ENCODE assay signal across 9 mouse cellular contexts in genomic region chr11:68724117-68724516, GRCm38 (mm10). TPM values are rescaled to one million over a fixed set of nuclear protein-coding genes. Genes with fewer than 3 reads are reported as not detected.
DNase-seq lines count a peak whose midpoint lies in the region; ATAC-seq and TF ChIP-seq lines count a peak whose summit lies in the region.
"Had no signal": no experiment of that assay in that cellular context is flagged by ENCODE, and none has a peak within 500 bp of the region (broad histone marks: within the 10 kb centered on the region; RNA-seq: fewer than 3 reads in every experiment).

No protein-coding gene starts in this region.

- H3K4me2 ChIP-seq in kidney, embryonic 15.5 days = no peak overlapping the region
- H3K4me2 ChIP-seq in liver, postnatal 0 days (ENCODE audit: low read depth, low read length) = no peak overlapping the region
- H3K4me2 ChIP-seq in heart, embryonic 11.5 days = no peak overlapping the region
- H3K4me2 ChIP-seq: embryonic facial prominence, embryonic 12.5 days had no signal

- no peaks in the 10 kb centered on the region for H3K4me1 ChIP-seq in kidney, adult 2 months (ENCODE audit: control insufficient read depth, insufficient read depth, low read length)
- peaks cover 2% of the 10 kb centered on the region; the same call in 1 of the 2 replicates for H3K4me1 ChIP-seq in kidney, embryonic 15.5 days
- no peaks in the 10 kb centered on the region for H3K4me1 ChIP-seq in ES-E14 (ENCODE audit: control insufficient read depth in 2 of 2, insufficient read depth in 2 of 2, low read length in 2 of 2, poor library complexity in 1 of 2)
- no peaks in the 10 kb centered on the region for H3K4me1 ChIP-seq in liver, postnatal 0 days (ENCODE audit: insufficient read depth)
- H3K4me1 ChIP-seq in heart, embryonic 11.5 days (ENCODE audit: control insufficient read depth, insufficient read depth, low read length) = no peaks in the 10 kb centered on the region

- H3K36me3 ChIP-seq in kidney, adult 2 months (ENCODE audit: control insufficient read depth, insufficient read depth, low read length) = no peaks in the 10 kb centered on the region
- peaks cover 76% of the 10 kb centered on the region for H3K36me3 ChIP-seq in kidney, embryonic 15.5 days
- H3K36me3 ChIP-seq in ES-E14 (ENCODE audit: control insufficient read depth, insufficient read depth, low read length, poor library complexity, severe bottlenecking) = peaks cover 4% of the 10 kb centered on the region; the same call in 1 of the 2 replicates
- peaks cover 2% of the 10 kb centered on the region; the same call in 1 of the 2 replicates for H3K36me3 ChIP-seq in liver, postnatal 0 days (replicated peaks; ENCODE audit: insufficient read depth, low read length)
- H3K36me3 ChIP-seq in heart, embryonic 11.5 days (ENCODE audit: control insufficient read depth, insufficient read depth, low read length) = peaks cover 28% of the 10 kb centered on the region

- intact Hi-C loops in heart, postnatal 36 days (cut with DNase I) = loop anchor here (2.0 to 10.0 kb wide), 4 partner anchors 33 to 239 kb away; partner anchors contain the start of genes Ccdc42 and Myh10

- H3K9ac ChIP-seq in kidney, embryonic 15.5 days = no peak overlapping the region
- H3K9ac ChIP-seq in ES-E14 (ENCODE audit: insufficient read depth, low read depth, low read length, poor library complexity, severe bottlenecking) = no peak overlapping the region
- no peak overlapping the region for H3K9ac ChIP-seq in liver, postnatal 0 days (replicated peaks)
- H3K9ac ChIP-seq in heart, embryonic 11.5 days (ENCODE audit: low read depth, low read length) = no peak overlapping the region
- H3K9ac ChIP-seq: embryonic facial prominence, embryonic 12.5 days had no signal

- H3K27ac ChIP-seq in kidney, adult 2 months (ENCODE audit: insufficient read depth, low read depth, low read length) = no peak overlapping the region
- no peak overlapping the region for H3K27ac ChIP-seq in kidney, embryonic 15.5 days
- H3K27ac ChIP-seq in ES-E14 (ENCODE audit: insufficient read depth, low read depth, low read length, poor library complexity, severe bottlenecking) = no peak overlapping the region
- H3K27ac ChIP-seq in liver, postnatal 0 days (ENCODE audit: low read depth) = no peak overlapping the region
- H3K27ac ChIP-seq in heart, embryonic 11.5 days (ENCODE audit: low read depth, low read length) = no peak overlapping the region
- H3K27ac ChIP-seq: embryonic facial prominence, embryonic 12.5 days had no signal

- DNase-seq in kidney, adult 2 months = no peak
- DNase-seq in B cell, adult 2 months = peak; percentile 40
- DNase-seq in ES-E14 (ENCODE audit: low read depth, low spot score) = peak; percentile 20
- DNase-seq in liver, postnatal 0 days = peak; percentile 50
- no peak for DNase-seq in urinary bladder, postnatal 10 days (ENCODE audit: low spot score)
- no peak for DNase-seq in heart, postnatal 36 days

- no peaks in the 10 kb centered on the region for H3K27me3 ChIP-seq in kidney, adult 2 months (replicated peaks; ENCODE audit: control insufficient read depth, insufficient read depth, low read length)
- no peaks in the 10 kb centered on the region for H3K27me3 ChIP-seq in kidney, embryonic 15.5 days
- no peaks in the 10 kb centered on the region for H3K27me3 ChIP-seq in liver, postnatal 0 days (ENCODE audit: insufficient read depth, low read length)
- no peaks in the 10 kb centered on the region for H3K27me3 ChIP-seq in heart, embryonic 11.5 days (ENCODE audit: control insufficient read depth, insufficient read depth, low read length)
- H3K27me3 ChIP-seq: embryonic facial prominence, embryonic 12.5 days had no signal

- no peak for ATAC-seq in kidney, embryonic 15.5 days (replicated peaks; ENCODE audit: low FRiP score)
- ATAC-seq in liver, postnatal 0 days = no peak
- ATAC-seq in heart, embryonic 11.5 days (replicated peaks; ENCODE audit: insufficient number of reproducible peaks, low FRiP score, low TSS enrichment) = no peak

- peak; percentile 67 for TF ChIP-seq CTCF in kidney, adult 2 months (conservative IDR thresholded peaks at IDR 0.05; ENCODE audit: insufficient read depth, insufficient read length, low read depth, low read length)
- peak; percentile 78 for TF ChIP-seq CTCF in liver, postnatal 0 days (IDR thresholded peaks at IDR 0.05; ENCODE audit: low read depth)

- H3K4me3 ChIP-seq in kidney, adult 2 months (ENCODE audit: insufficient read depth, low read depth, low read length) = no peak overlapping the region
- H3K4me3 ChIP-seq in kidney, embryonic 15.5 days (replicated peaks) = no peak overlapping the region
- H3K4me3 ChIP-seq in ES-E14 (ENCODE audit: insufficient read depth in 1 of 2, low read depth in 1 of 2, low read length in 2 of 2, poor library complexity in 1 of 2, severe bottlenecking in 1 of 2) = no peak overlapping the region
- H3K4me3 ChIP-seq in liver, postnatal 0 days (ENCODE audit: low read depth, low read length) = no peak overlapping the region
- no peak overlapping the region for H3K4me3 ChIP-seq in heart, embryonic 11.5 days (ENCODE audit: low read depth, low read length)
- H3K4me3 ChIP-seq: embryonic facial prominence, embryonic 12.5 days had no signal

- TF ChIP-seq EP300 in liver, postnatal 0 days (IDR thresholded peaks at IDR 0.05; ENCODE audit: low read depth) = no peak

- H3K9me3 ChIP-seq in kidney, embryonic 15.5 days (replicated peaks) = no peaks in the 10 kb centered on the region
- H3K9me3 ChIP-seq in ES-E14 (ENCODE audit: control insufficient read depth, insufficient read depth, low read depth, low read length) = no peaks in the 10 kb centered on the region
- no peaks in the 10 kb centered on the region for H3K9me3 ChIP-seq in liver, postnatal 0 days (ENCODE audit: low read length)
- no peaks in the 10 kb centered on the region for H3K9me3 ChIP-seq in heart, embryonic 11.5 days (replicated peaks; ENCODE audit: control insufficient read depth, low read length)
- H3K9me3 ChIP-seq: embryonic facial prominence, embryonic 12.5 days had no signal

- in situ Hi-C loops in ES-E14 (cut with MboI; ENCODE audit: low sequenced_read_pairs in 2 of 2, unreplicated experiment in 2 of 2) = no loop called here

- no peak for TF ChIP-seq POLR2A in kidney, adult 2 months (IDR thresholded peaks at IDR 0.05; ENCODE audit: low read depth, low read length)

TF ChIP-seq in ES-E14, 5 proteins besides CTCF, POLR2A, EP300 and RAD21:
- TF ChIP-seq CHD2 (IDR thresholded peaks at IDR 0.05; ENCODE audit: low read depth, low read length) = no peak
- TF ChIP-seq MAFK (IDR thresholded peaks at IDR 0.05; ENCODE audit: insufficient read depth, low read depth, low read length) = no peak
- no peak for TF ChIP-seq ZNF384 (IDR thresholded peaks at IDR 0.05; ENCODE audit: low read depth, low read length)
- TF ChIP-seq HCFC1 (IDR thresholded peaks at IDR 0.05; ENCODE audit: borderline replicate concordance, insufficient read depth, low read length) = no peak
- no peak for TF ChIP-seq ZC3H11A (IDR thresholded peaks at IDR 0.05; ENCODE audit: borderline replicate concordance, low read depth, low read length)

RNA-seq across cellular contexts. Expression of gene Myh10, which starts 32.8 kb away (rescaled TPM):
- polyA plus RNA-seq in kidney, adult 2 months (2012; rRNA removed) = 32.4 and 33.7 TPM in 2 replicates
- polyA plus RNA-seq in kidney, embryonic 15.5 days (2015; fragmentation: Nextera tagmentation; extraction: Ambion mirVana) = 130 and 137 TPM in 2 replicates
- total RNA-seq in ES-E14 (2012; rRNA removed) = 74.6 and 107 TPM in 2 replicates
- 6.8 and 8.0 TPM in 2 replicates for polyA plus RNA-seq in liver, postnatal 0 days (2015; fragmentation: Nextera tagmentation; extraction: Ambion mirVana)
- 150 and 190 TPM in 2 replicates for polyA plus RNA-seq in heart, embryonic 11.5 days (2014; fragmentation: Nextera tagmentation; extraction: Ambion mirVana)
- total RNA-seq in heart, postnatal 36 days (2021) = 10 to 100 TPM; 23.0 to 26.4 TPM

Comparison
In these comparisons a context has a peak if more than half of its experiments do, and no peak if none do; other contexts are left out.
1. DNase-seq: peak in B cell, adult 2 months (2 of 2), ES-E14 (single experiment) and liver, postnatal 0 days (single experiment); none in kidney, adult 2 months (single experiment), urinary bladder, postnatal 10 days (single experiment) and heart, postnatal 36 days (0 of 2).